Mouse (Mus musculus) liver, adult (tissue): ENCODE measurements around the gene Gm45837.
A peak's percentile ranks its signal among the peaks of the same experiment; 100 is the strongest.

Source experiments
- GATA4 ChIP-seq: IDR thresholded peaks from 2 replicates; pipeline ENCODE4 v1.6.1; 2014; ENCODE audit warnings: mild to moderate bottlenecking, low read length; ENCODE audit not compliant: insufficient replicate concordance

The Gm45837 gene

DNA sequence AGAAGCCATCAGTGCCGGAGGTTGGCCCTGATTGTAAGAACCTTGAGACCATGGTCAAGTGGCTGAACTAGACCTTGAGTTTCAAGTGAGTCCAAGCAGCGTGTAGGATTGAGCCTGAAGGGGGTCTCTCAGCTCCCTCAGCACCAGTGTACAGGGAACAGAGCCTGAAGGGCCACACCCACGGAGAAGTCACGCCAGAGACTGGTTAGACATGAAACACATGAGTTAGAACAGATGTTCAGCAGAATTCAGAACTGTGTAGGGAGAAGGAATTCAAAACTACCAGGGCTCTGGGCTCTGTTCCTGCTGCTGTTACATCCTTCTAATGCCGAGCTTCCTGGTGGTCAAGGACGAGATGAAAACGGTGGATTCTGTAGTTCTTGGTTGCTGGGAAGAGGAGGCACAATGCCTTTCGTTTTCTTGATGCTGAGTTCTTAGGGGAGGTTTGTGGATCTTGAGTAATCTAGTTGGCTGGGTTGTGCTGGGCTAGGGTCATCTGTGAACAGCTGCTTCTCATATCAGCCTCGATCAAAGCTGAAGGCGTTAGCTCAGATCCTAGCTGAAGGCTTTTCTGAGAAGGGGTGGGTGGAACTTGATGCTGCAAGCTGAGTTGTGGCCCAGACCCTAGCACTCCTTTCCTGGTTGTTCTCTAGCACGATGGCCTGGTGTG, at the start of gene Gm45837:
Gm45837 (plus strand) TSS at position 620 of the 670 bp plus-strand sequence.
- no peak for TF ChIP-seq GATA4

DNA sequence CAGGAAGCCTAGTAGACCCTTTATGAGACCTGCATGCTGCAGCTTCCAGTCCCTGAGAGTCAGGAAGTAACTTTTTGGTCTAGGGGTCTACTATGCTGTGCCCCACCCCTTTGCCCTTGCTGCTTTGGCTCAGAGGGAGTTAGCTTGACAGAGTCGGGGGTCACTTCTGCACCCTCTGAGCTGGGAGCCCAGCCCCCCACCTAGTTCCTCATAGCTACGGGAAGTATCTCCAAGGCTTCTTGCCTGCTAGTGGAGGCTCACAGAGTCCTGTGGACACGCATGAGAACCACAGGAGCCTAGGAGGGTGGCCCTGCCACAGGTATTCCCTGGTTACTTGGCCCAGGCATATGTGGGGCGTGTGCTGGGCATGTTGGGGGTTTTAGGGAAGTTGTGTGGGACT, 49.7 kb upstream of the Gm45837 start:
- TF ChIP-seq GATA4, result no peak

- TF ChIP-seq GATA4, result no peak
Measured at GRCm38 (mm10) chr7:101361767-101362166, 48.9 kb upstream of the Gm45837 start.

GRCm38 (mm10) chr7:101362791-101363191, 47.9 kb upstream of the Gm45837 start:
- no peak for TF ChIP-seq GATA4

GRCm38 (mm10) chr7:101363914-101364313, 46.8 kb upstream of the Gm45837 start:
- TF ChIP-seq GATA4, result no peak

- no peak for TF ChIP-seq GATA4
Measured at GRCm38 (mm10) chr7:101367901-101368852, 42.5 kb upstream of the Gm45837 start.

DNA sequence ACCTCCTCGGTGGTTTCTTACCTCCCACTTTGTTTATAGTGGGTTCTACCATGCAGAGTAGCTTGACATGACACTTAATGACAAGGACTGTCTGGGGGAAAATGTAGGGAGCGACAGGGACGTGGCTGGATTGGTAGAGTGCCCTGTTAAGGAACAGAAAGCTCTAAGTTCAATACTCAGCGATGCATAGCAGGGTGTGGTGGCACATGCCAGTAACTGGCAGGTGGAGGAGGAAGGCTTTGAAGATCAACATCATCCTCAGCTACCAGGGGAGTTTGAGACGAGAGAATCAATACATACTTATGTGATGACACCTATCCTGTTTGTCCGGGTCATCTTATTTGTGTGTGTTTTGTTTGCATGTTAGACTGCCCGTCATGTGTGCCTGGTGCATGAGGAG, 41.0 kb upstream of the Gm45837 start:
- no peak for TF ChIP-seq GATA4

DNA sequence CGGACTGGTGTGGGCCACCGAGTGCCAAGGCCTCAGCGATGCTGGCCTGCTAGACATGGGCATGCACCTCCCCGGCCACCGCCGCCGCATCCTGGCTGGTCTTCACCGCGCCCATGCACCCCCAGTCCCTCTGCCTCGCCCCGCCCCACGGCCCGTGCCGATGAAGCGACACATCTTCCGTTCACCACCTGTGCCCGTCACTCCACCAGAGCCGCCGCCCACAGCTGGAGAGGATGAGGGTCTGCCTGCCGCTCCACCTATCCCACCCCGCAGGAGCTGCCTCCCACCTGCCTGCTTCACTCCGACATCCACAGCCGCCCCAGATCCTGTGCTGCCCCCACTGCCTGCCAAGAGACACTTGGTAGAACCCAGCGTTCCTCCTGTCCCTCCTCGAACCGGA, 37.6 kb upstream of the Gm45837 start:
- no peak for TF ChIP-seq GATA4

DNA sequence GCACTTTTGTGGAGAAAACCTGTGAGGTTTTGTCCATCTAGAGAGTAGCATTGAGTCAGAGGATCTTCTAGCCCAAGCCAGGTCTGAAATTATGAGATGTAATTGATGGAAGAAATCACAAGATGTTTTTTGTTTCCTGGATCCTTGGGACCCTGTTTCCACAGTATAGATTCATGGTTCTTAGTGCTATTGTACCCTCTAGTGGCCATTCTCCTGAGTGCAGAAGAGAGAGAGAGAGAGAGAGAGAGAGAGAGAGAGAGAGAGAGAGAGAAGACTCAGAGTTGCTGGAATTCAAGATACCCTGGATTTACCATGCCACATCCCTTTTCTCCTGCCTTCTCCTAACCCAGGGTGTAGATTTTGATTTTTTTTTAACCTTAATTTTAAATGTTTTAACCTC, 36.5 kb upstream of the Gm45837 start:
- TF ChIP-seq GATA4, result no peak

DNA sequence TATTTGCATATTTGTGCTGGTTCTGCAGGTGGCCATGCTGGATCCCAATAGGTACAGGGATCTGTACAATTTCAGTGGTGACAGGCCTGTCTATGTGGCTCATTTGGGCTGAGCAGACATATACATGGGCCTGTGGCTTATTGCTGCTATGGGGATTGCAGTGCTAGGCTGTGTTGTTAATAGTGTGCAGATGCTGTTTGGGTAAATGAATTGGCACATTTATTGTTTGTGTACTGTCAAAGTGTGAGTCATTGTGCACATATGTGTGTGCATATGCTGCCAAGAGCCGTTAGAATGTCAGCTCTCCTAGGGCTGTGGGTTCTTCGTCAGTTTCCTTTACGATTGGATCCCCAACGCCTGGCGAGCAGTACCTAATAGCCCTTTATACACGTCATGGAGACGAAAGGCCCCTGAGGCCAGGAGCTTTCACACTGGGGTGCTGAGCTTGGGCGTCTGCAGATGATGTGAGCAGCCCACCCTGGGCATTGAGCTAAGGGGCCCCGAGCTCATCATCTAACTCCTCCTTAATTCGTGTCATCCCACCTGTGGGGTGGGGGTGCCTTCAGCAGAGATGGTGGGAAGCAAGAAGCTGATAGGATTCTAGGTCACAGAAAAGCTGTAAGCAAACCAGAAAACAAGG, 33.9 kb upstream of the Gm45837 start:
- no peak for TF ChIP-seq GATA4

- peak; percentile 38; the same call in 1 of the 2 replicates for TF ChIP-seq GATA4
Measured at GRCm38 (mm10) chr7:101377741-101378262, 32.9 kb upstream of the Gm45837 start.

GRCm38 (mm10) chr7:101378285-101378684, 32.4 kb upstream of the Gm45837 start:
- no peak for TF ChIP-seq GATA4

- no peak for TF ChIP-seq GATA4
Measured at GRCm38 (mm10) chr7:101378796-101379465, 31.8 kb upstream of the Gm45837 start.

GRCm38 (mm10) chr7:101379732-101380131, 31.0 kb upstream of the Gm45837 start:
- no peak for TF ChIP-seq GATA4

GRCm38 (mm10) chr7:101381512-101381911, 29.2 kb upstream of the Gm45837 start:
- no peak for TF ChIP-seq GATA4
